Comparison of ENCODE assay signal across 8 mouse cellular contexts in genomic region chr5:75153626-75153960, GRCm38 (mm10). TPM values are rescaled to one million over a fixed set of nuclear protein-coding genes. Genes with fewer than 3 reads are reported as not detected.
DNase-seq lines count a peak whose midpoint lies in the region; ATAC-seq and TF ChIP-seq lines count a peak whose summit lies in the region.

No protein-coding gene starts in this region.

- peak overlapping the region; percentile 39 for H3K9ac ChIP-seq in heart, postnatal 0 days (replicated peaks; ENCODE audit: low read depth, low read length)
- H3K9ac ChIP-seq in hindbrain, embryonic 12.5 days: peak overlapping the region; percentile 65

- H3K4me1 ChIP-seq in heart, postnatal 0 days (ENCODE audit: control insufficient read depth, insufficient read depth): peaks cover 5% of the 10 kb centered on the region
- no peaks in the 10 kb centered on the region; the same call in 1 of the 2 replicates for H3K4me1 ChIP-seq in brown adipose tissue, adult 24 weeks (ENCODE audit: control insufficient read depth, insufficient read depth, insufficient read length, low read length)
- peaks cover 50% of the 10 kb centered on the region for H3K4me1 ChIP-seq in hindbrain, embryonic 12.5 days
- H3K4me1 ChIP-seq in midbrain, embryonic 10.5 days: peaks cover 79% of the 10 kb centered on the region

- 2% methylated on average over 13 of the region's 13 CpGs for WGBS in heart, postnatal 0 days
- 1% methylated on average over 13 of the region's 13 CpGs for WGBS in hindbrain, embryonic 12.5 days
- WGBS in midbrain, embryonic 10.5 days: under 1% methylated on average over 13 of the region's 13 CpGs

- no peaks in the 10 kb centered on the region for H3K9me3 ChIP-seq in heart, postnatal 0 days (replicated peaks; ENCODE audit: control insufficient read depth, low read length)
- H3K9me3 ChIP-seq in hindbrain, embryonic 12.5 days (replicated peaks): no peaks in the 10 kb centered on the region
- H3K9me3 ChIP-seq in midbrain, embryonic 10.5 days (replicated peaks): no peaks in the 10 kb centered on the region

- H3K4me3 ChIP-seq in heart, postnatal 0 days (ENCODE audit: low read depth, low read length): peak overlapping the region; percentile 48
- H3K4me3 ChIP-seq in brown adipose tissue, adult 24 weeks (ENCODE audit: insufficient read depth, low read depth, low read length): peak overlapping the region; percentile 51
- H3K4me3 ChIP-seq in hindbrain, embryonic 12.5 days: peak overlapping the region; percentile 53
- peak overlapping the region; percentile 57 for H3K4me3 ChIP-seq in midbrain, embryonic 10.5 days

- H3K27me3 ChIP-seq in heart, postnatal 0 days (ENCODE audit: control insufficient read depth, insufficient read depth, low read length): peaks cover 70% of the 10 kb centered on the region
- H3K27me3 ChIP-seq in hindbrain, embryonic 12.5 days: peaks cover 74% of the 10 kb centered on the region
- peaks cover 95% of the 10 kb centered on the region for H3K27me3 ChIP-seq in midbrain, embryonic 10.5 days (ENCODE audit: low read depth, poor library complexity, severe bottlenecking)

- no peaks in the 10 kb centered on the region for H3K36me3 ChIP-seq in heart, postnatal 0 days (replicated peaks; ENCODE audit: control insufficient read depth, insufficient read depth, low read length)
- H3K36me3 ChIP-seq in hindbrain, embryonic 12.5 days: no peaks in the 10 kb centered on the region
- no peaks in the 10 kb centered on the region for H3K36me3 ChIP-seq in midbrain, embryonic 10.5 days

- peak overlapping the region; percentile 73 for H3K27ac ChIP-seq in heart, postnatal 0 days (ENCODE audit: low read depth)
- no peak overlapping the region for H3K27ac ChIP-seq in brown adipose tissue, adult 24 weeks (replicated peaks; ENCODE audit: low read depth, low read length)
- H3K27ac ChIP-seq in hindbrain, embryonic 12.5 days: peak overlapping the region; percentile 83
- H3K27ac ChIP-seq in midbrain, embryonic 10.5 days (replicated peaks): peak overlapping the region; percentile 70; the same call in 1 of the 2 replicates

- peak overlapping the region; percentile 71 for H3K4me2 ChIP-seq in heart, postnatal 0 days (ENCODE audit: low read depth, low read length)
- H3K4me2 ChIP-seq in hindbrain, embryonic 12.5 days (replicated peaks): peak overlapping the region; percentile 90

- no peak for ATAC-seq in heart, postnatal 0 days (ENCODE audit: insufficient read depth, low read depth)
- ATAC-seq in hindbrain, embryonic 12.5 days (ENCODE audit: low FRiP score): no peak

- TF ChIP-seq EP300 in heart, postnatal 0 days (IDR thresholded peaks at IDR 0.05; ENCODE audit: low read depth): no peak

- DNase-seq in heart, postnatal 0 days (ENCODE audit: low spot score): no peak
- no peak for DNase-seq in heart, adult 18-20 months
- DNase-seq in midbrain, embryonic 10.5 days (ENCODE audit: low spot score): no peak
- DNase-seq in adrenal gland, adult 18-20 months (ENCODE audit: low spot score in 2 of 2): no peak
- DNase-seq in kidney, postnatal 14 days: no peak
- DNase-seq in right cerebral cortex, postnatal 10 days (ENCODE audit: low spot score in 2 of 2): no peak

- TF ChIP-seq CTCF in heart, postnatal 0 days (IDR thresholded peaks at IDR 0.05; ENCODE audit: low read depth): no peak

RNA-seq across cellular contexts. Expression of gene Pdgfra, which starts 1.5 kb away (rescaled TPM):
- total RNA-seq in heart, postnatal 0 days (2014; rRNA removed; ENCODE audit: low replicate concordance): 25.3 and 27.4 TPM in 2 replicates
- 5.3 and 6.1 TPM in 2 replicates for polyA plus RNA-seq in heart, postnatal 0 days (2015; fragmentation: Nextera tagmentation; extraction: Ambion mirVana)
- 10 to 100 TPM; 20.5 to 23.7 TPM for total RNA-seq in heart, adult 18-20 months (2021)
- polyA plus RNA-seq in brown adipose tissue, adult 24 weeks (2012; ENCODE audit: insufficient read depth, insufficient read length, missing spikeins): 6.4 and 10.3 TPM in 2 replicates
- polyA plus RNA-seq in hindbrain, embryonic 12.5 days (2016; fragmentation: Nextera tagmentation; extraction: Ambion mirVana): 50.1 and 60.1 TPM in 2 replicates
- 15.6 and 19.5 TPM in 2 replicates for polyA plus RNA-seq in midbrain, embryonic 10.5 days (2016; fragmentation: Nextera tagmentation; extraction: Ambion mirVana)
- 10 to 100 TPM; 32.4 to 39.2 TPM for total RNA-seq in adrenal gland, adult 18-20 months (2021)
